Mouse (Mus musculus) forebrain, embryonic 14.5 days (tissue): ENCODE data around the gene Pcmtd2. TPM values are rescaled to one million over a fixed set of nuclear protein-coding genes. Genes with fewer than 3 reads are reported as not detected.

Source experiments
- polyA plus RNA-seq: library from polyadenylated mRNA; unstranded; fragments of >200 nt; fragmentation: Nextera tagmentation; extraction: Ambion mirVana; gene quantifications from 2 replicates; pipeline ENCODE4 v1.2.1, GENCODE M21; 2014

The Pcmtd2 gene
- polyA plus RNA-seq, 1 experiment from 2014 or later, result 30.0 TPM

Other genes with a start within 250 kb of the Pcmtd2 start
- 57.2 and 62.3 TPM in 2 replicates for gene Prpf6, start 246.0 kb upstream of the Pcmtd2 start, polyA plus RNA-seq
- 30.5 and 38.6 TPM in 2 replicates for gene Zfp512b, start 245.1 kb upstream of the Pcmtd2 start, polyA plus RNA-seq
- gene Samd10, start 238.6 kb upstream of the Pcmtd2 start, polyA plus RNA-seq, result 140 and 145 TPM in 2 replicates
- gene Gm29797, start 180.8 kb upstream of the Pcmtd2 start, polyA plus RNA-seq, result not detected in 2 replicates
- gene Sox18, start 166.2 kb upstream of the Pcmtd2 start, polyA plus RNA-seq, result 12.5 and 15.1 TPM in 2 replicates
- gene Tcea2, start 157.5 kb upstream of the Pcmtd2 start, polyA plus RNA-seq, result 42.0 and 44.3 TPM in 2 replicates
- 60.3 and 63.6 TPM in 2 replicates for gene Rgs19, start 143.9 kb upstream of the Pcmtd2 start, polyA plus RNA-seq
- gene Lkaaear1, start 139.4 kb upstream of the Pcmtd2 start, polyA plus RNA-seq, result not detected in 2 replicates
- gene Oprl1, start 122.8 kb upstream of the Pcmtd2 start, polyA plus RNA-seq, result 66.8 and 67.5 TPM in 2 replicates
- gene Myt1, start 74.5 kb upstream of the Pcmtd2 start, polyA plus RNA-seq, result 22.3 and 23.5 TPM in 2 replicates
- 102 and 108 TPM in 2 replicates for gene Polr3k, start 26.5 kb downstream of the Pcmtd2 start, polyA plus RNA-seq
- gene Gm14496, start 153.3 kb downstream of the Pcmtd2 start, polyA plus RNA-seq, result not detected in 2 replicates